Mouse (Mus musculus) right cerebral cortex, adult 2 months (tissue): ENCODE results near the gene Olfr209.
A peak's percentile ranks its signal among the peaks of the same experiment; 100 is the strongest.
"Not testable (repeated sequence)": the region's sequence is repeated elsewhere in the genome, so short reads cannot be mapped to it uniquely, and the experiment has no call there.

Experiments
- DNase-seq, 2 experiments: peaks; one replicate each; pipeline ENCODE4 v3.0.0; 2021 to 2022; ENCODE audit warnings: low spot score in 2 of 2

Gene Olfr209

GRCm38 (mm10) chr16:59363893-59364292, at the start of gene Olfr209:
TSS of gene Olfr209 (minus strand) at chr16:59363993.
- DNase-seq: no peak

- DNase-seq: no peak
Observed at GRCm38 (mm10) chr16:59413475-59413874, 49.7 kb upstream of the Olfr209 start.

- no peak for DNase-seq
Observed at GRCm38 (mm10) chr16:59409800-59410199, 46.0 kb upstream of the Olfr209 start.

- no peak for DNase-seq
Observed at GRCm38 (mm10) chr16:59409341-59409748, 45.6 kb upstream of the Olfr209 start.

- DNase-seq: no peak
Observed at GRCm38 (mm10) chr16:59407032-59407431, 43.2 kb upstream of the Olfr209 start, which contains the start of gene Gabrr3. TSS of gene Gabrr3 (plus strand) at chr16:59407332.

GRCm38 (mm10) chr16:59404798-59405197, 41.0 kb upstream of the Olfr209 start:
- no peak for DNase-seq

- peak; percentile 52 for DNase-seq
Observed at GRCm38 (mm10) chr16:59403684-59404083, 39.9 kb upstream of the Olfr209 start.

GRCm38 (mm10) chr16:59401985-59402384, 38.2 kb upstream of the Olfr209 start:
- DNase-seq: no peak

- DNase-seq: no peak
Observed at GRCm38 (mm10) chr16:59401102-59401501, 37.3 kb upstream of the Olfr209 start.

GRCm38 (mm10) chr16:59393300-59393699, 29.5 kb upstream of the Olfr209 start:
- DNase-seq: peak; percentile 66 to 67

GRCm38 (mm10) chr16:59349146-59349545, 14.6 kb downstream of the Olfr209 start, which contains the start of gene Olfr206:
TSS of gene Olfr206 (minus strand) at chr16:59349246.
- no peak for DNase-seq

- no peak for DNase-seq
Observed at GRCm38 (mm10) chr16:59331038-59331437, 32.8 kb downstream of the Olfr209 start, which contains the start of gene Olfr205. TSS of gene Olfr205 (minus strand) at chr16:59331138.

- not testable (repeated sequence) for DNase-seq
Observed at GRCm38 (mm10) chr16:59323262-59323661, 40.5 kb downstream of the Olfr209 start.

- no peak for DNase-seq
Observed at GRCm38 (mm10) chr16:59318148-59318547, 45.6 kb downstream of the Olfr209 start, which contains the start of gene Olfr204. TSS of gene Olfr204 (minus strand) at chr16:59318248.
